In genomic region chr17:52480087-52480638, GRCm38 (mm10) we compare ENCODE assay signal across 17 mouse cellular contexts.
DNase-seq lines count a peak whose midpoint lies in the region; ATAC-seq lines count a peak whose summit lies in the region.
"Had no signal": no experiment of that assay in that cellular context is flagged by ENCODE, and none has a peak within 500 bp of the region (broad histone marks: within the 10 kb centered on the region; RNA-seq: fewer than 3 reads in every experiment).

No protein-coding gene starts in this region.

- no peak overlapping the region for H3K9ac ChIP-seq in forebrain, embryonic 12.5 days
- no peak overlapping the region for H3K9ac ChIP-seq in forebrain, embryonic 14.5 days (ENCODE audit: low read length)
- H3K9ac ChIP-seq in neural tube, embryonic 12.5 days = no peak overlapping the region
- H3K9ac ChIP-seq: kidney, embryonic 15.5 days; liver, embryonic 14.5 days had no signal

- no peak for DNase-seq in forebrain, embryonic 14.5 days (ENCODE audit: low spot score)
- no peak for DNase-seq in neural tube, embryonic 10.5 days (ENCODE audit: extremely low spot score, low spot score)
- DNase-seq in mesoderm, embryonic 11.5 days (ENCODE audit: low read depth, low spot score) = peak; percentile 19
- DNase-seq in gastrocnemius, adult 18-20 months (ENCODE audit: low spot score) = no peak
- DNase-seq in cerebellum, postnatal 25 days = no peak
- DNase-seq in left cerebral cortex, adult 18-20 months (ENCODE audit: low spot score in 2 of 2) = no peak
- DNase-seq: cerebellum, adult 2 months; gastrocnemius, postnatal 36 days; right cerebral cortex, postnatal 25 days; thymus, adult 2 months had no signal

- no peaks in the 10 kb centered on the region for H3K36me3 ChIP-seq in forebrain, embryonic 12.5 days (replicated peaks)
- no peaks in the 10 kb centered on the region for H3K36me3 ChIP-seq in forebrain, embryonic 14.5 days (ENCODE audit: control insufficient read depth, insufficient read depth, low read length)
- H3K36me3 ChIP-seq in neural tube, embryonic 12.5 days = no peaks in the 10 kb centered on the region
- H3K36me3 ChIP-seq: G1E; kidney, embryonic 15.5 days had no signal

- no peaks in the 10 kb centered on the region for H3K9me3 ChIP-seq in forebrain, embryonic 12.5 days
- no peaks in the 10 kb centered on the region for H3K9me3 ChIP-seq in forebrain, embryonic 14.5 days (replicated peaks; ENCODE audit: control insufficient read depth, low read length)
- H3K9me3 ChIP-seq in neural tube, embryonic 12.5 days = no peaks in the 10 kb centered on the region
- H3K9me3 ChIP-seq: kidney, embryonic 15.5 days had no signal

- 36% methylated on average over 5 of the region's 5 CpGs for WGBS in forebrain, embryonic 12.5 days
- WGBS in forebrain, embryonic 14.5 days = 50% methylated on average over 5 of the region's 5 CpGs
- 53% methylated on average over 5 of the region's 5 CpGs for WGBS in neural tube, embryonic 12.5 days

- ATAC-seq in forebrain, embryonic 12.5 days (ENCODE audit: low FRiP score) = peak; percentile 75
- no peak for ATAC-seq in forebrain, embryonic 14.5 days
- 0 out of 2 replicates have a peak, but pooled peaks have one; percentile 44 for ATAC-seq in neural tube, embryonic 12.5 days (ENCODE audit: low FRiP score, low read depth)
- ATAC-seq: intestine, embryonic 16.5 days had no signal

- no peak overlapping the region for H3K4me3 ChIP-seq in forebrain, embryonic 12.5 days (replicated peaks)
- H3K4me3 ChIP-seq in forebrain, embryonic 14.5 days (ENCODE audit: low read depth, low read length) = no peak overlapping the region
- H3K4me3 ChIP-seq in neural tube, embryonic 12.5 days = no peak overlapping the region
- H3K4me3 ChIP-seq: kidney, embryonic 15.5 days had no signal

- no peaks in the 10 kb centered on the region for H3K27me3 ChIP-seq in forebrain, embryonic 12.5 days
- no peaks in the 10 kb centered on the region for H3K27me3 ChIP-seq in forebrain, embryonic 14.5 days (replicated peaks; ENCODE audit: control insufficient read depth, insufficient read depth, low read length)
- no peaks in the 10 kb centered on the region for H3K27me3 ChIP-seq in neural tube, embryonic 12.5 days (replicated peaks)
- H3K27me3 ChIP-seq: kidney, embryonic 15.5 days had no signal

- H3K4me2 ChIP-seq in forebrain, embryonic 12.5 days = no peak overlapping the region
- H3K4me2 ChIP-seq in forebrain, embryonic 14.5 days (ENCODE audit: low read length) = no peak overlapping the region
- no peak overlapping the region for H3K4me2 ChIP-seq in neural tube, embryonic 12.5 days (replicated peaks)
- H3K4me2 ChIP-seq: kidney, embryonic 15.5 days had no signal

- peaks cover 14% of the 10 kb centered on the region for H3K4me1 ChIP-seq in forebrain, embryonic 12.5 days
- H3K4me1 ChIP-seq in forebrain, embryonic 14.5 days (ENCODE audit: control insufficient read depth, insufficient read depth, low read length) = no peaks in the 10 kb centered on the region
- no peaks in the 10 kb centered on the region; the same call in 1 of the 2 replicates for H3K4me1 ChIP-seq in neural tube, embryonic 12.5 days
- H3K4me1 ChIP-seq: kidney, embryonic 15.5 days had no signal

- H3K27ac ChIP-seq in forebrain, embryonic 12.5 days = no peak overlapping the region
- no peak overlapping the region for H3K27ac ChIP-seq in forebrain, embryonic 14.5 days (ENCODE audit: low read depth, low read length)
- no peak overlapping the region for H3K27ac ChIP-seq in neural tube, embryonic 12.5 days
- H3K27ac ChIP-seq: kidney, embryonic 15.5 days; liver, embryonic 14.5 days; macrophage had no signal
